Mouse (Mus musculus) common myeloid progenitor, adult 5-6 weeks (primary cell): ENCODE results near the gene Pon3. TPM values are rescaled to one million over a fixed set of nuclear protein-coding genes. Genes with fewer than 3 reads are reported as not detected.

ENCODE experiments used
- ATAC-seq: replicated peaks from 2 replicates; pipeline ENCODE4 v1.8.0; 2016; ENCODE audit warnings: low read depth, mild to moderate bottlenecking, moderate TSS enrichment, inconsistent platforms; ENCODE audit not compliant: poor library complexity, severe bottlenecking
- total RNA-seq: library from RNA; stranded (forward); fragments of 200-1000, 187-1606 nt; gene quantifications from 2 replicates; pipeline ENCODE4 v1.2.3, GENCODE M21; 2017

Gene Pon3
- total RNA-seq, 1 experiment from 2014 or later: 19.5 TPM

DNA sequence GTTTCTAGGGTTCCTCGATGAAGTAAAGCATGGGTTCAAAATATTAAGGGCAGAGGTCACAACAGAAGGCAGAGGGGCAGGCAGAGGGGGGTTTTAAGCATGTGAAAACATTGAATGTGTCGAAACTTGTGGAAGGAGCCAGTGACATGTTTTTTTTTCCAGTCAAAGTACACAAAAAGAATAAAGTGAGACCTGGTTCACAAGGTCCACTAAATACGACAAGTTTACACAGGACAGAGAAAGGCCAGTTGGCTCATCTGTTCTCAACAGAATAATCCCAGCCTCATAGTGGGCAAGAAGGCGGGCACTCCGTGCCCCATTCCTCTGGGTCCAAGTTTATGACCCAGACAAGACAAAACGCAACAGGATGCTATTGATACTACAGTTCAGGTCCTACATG, 67.1 kb downstream of the Pon3 start:
- no peak for ATAC-seq

DNA sequence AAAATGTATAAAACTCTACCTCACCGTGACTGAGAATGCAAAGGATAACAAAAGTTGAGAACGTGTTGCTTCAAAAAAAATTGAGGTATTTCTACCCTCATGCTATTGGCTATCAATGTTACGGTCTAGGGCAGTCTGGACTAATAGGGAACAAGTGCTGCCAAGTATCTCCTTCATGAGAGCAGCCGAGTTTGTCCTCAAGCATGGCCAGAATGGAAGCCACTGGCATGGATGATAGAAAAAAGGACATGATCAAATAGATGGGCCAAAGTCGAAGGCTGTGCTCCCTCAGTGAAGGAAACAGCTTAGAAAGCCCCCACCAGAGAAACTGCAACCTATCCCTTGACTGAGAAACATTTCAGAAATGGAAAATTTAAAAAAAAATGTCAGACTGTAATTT, 68.0 kb downstream of the Pon3 start:
- no peak for ATAC-seq

DNA sequence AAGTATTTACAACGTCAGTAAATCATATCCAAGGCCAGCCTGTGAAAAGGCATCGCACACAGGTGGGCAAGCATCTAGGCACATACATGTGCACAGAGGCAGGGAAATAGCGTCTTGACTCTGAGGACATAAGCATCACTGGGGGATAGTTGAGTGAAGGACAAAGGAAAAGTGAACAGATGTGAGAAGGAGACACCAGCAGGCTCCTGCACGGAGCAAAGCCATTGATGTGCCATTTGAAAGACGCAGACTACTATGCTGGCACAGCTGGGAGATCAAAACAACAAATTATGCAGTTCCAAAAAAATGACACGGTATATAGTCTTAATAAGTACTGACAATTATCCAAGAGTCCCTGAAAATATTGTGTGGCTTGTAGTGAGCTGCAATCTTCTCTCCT, 68.5 kb downstream of the Pon3 start:
- ATAC-seq: no peak

DNA sequence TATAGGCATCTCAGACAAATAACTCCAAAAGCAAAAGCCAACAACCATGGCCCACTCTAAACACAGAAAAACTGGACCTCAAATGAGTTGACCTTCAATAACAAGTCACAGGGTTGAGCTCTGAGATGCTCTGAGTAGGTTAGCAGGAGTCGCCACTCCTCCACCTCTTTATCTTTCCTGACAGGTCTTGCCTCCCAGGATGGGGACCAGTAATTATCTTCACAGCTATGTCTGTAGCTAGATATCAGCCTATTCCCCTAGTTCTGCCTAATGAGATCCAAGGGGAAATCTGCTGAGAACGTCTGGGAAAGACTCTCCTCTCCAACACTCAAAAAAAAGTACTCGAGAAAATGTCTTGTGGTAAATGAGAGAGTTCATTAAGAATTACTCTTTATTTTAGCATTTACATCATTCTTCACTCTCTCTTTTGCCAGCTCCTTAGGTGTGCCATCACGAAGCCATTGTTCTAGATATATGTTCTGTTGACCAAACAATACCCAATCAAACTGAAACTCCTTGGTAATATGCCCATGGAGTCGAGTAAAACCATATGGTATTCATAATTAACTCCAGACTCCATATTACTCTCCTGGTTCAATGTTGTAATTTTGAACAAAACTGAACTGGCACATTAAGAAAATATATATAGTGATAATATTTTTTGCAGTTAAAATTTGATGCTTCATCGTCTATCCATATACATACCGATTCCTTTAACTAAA, 69.7 kb downstream of the Pon3 start:
- no peak for ATAC-seq

DNA sequence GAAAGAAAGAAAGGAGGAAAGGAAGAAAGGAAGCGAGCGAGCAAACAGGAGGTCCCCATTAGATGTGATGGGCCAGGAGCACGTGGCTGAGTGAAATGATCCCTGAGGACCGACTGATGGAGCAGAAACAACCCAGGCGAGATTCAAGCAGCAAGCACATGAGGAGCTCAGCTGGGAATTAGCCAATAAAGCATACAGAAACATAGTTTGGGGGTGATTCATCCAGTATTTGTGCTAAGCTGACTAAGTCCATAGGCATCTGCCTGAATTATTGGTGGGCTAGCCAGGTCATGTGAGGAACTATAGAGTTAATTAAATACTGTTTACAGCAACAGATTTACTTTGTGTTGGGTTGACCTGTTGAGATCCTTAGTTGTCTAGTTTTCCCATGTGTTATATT, 75.4 kb downstream of the Pon3 start:
- no peak for ATAC-seq

DNA sequence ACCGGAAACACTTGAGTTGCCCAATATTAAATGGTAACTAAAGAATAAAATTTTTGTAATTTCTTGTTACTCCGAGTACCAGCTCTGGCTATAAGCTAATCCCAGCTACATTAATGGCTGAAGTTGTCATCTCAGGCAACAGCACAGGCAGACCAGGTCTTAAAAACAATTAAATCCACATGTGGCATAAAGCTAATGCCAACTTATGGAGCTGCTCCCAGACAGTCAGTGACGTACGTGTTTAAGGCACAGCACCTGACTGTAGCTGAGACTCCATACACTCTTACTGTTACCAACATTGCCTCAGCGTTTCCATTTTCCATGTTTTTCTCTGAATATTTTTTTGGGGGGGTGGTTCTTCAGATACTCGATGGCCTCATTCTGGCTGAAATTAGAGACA, 76.9 kb downstream of the Pon3 start:
- no peak for ATAC-seq

DNA sequence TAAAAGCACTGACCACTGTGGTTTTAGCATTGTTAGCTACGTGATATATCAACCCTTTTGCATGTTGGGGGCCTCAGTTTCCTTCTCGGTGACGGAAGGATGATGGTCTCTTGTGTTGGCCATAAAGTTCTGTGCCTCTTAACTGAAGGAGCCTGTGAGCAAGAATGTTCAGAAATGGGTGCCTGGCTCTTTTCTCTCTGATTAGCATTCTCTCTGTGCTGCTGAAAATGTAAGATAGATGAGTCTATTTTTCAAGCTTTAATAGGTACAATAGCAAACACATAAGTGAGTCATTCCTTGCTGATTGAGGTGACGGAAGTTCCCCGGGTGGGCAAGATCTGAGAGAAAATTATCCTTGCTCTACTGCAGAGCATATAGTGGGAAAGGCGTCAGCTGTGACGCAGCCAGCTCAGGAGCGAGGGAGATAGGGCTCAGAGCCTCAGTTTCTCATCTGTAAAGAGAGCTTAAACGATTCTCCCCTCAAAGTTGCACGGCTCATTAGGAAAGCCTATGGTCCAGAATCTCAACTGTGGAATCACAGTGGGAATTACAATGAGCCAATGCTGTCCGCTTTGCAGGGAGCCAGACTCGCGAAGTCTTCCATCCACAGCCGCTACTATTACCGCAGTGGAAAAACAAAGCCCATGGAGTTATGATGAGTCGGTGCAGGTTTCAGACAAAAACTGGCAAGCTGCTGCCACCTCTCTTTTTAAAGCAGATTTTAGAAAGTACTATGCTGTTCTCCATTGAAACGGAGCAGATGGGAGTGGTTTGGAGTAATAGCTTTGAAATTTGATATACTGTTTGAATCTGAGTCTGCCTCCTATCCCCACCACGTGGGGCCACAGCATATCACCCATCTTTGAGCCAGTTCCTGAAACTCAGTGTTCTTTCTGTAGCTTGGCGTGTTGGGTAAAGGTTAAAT, 77.9 kb downstream of the Pon3 start:
- no peak for ATAC-seq

DNA sequence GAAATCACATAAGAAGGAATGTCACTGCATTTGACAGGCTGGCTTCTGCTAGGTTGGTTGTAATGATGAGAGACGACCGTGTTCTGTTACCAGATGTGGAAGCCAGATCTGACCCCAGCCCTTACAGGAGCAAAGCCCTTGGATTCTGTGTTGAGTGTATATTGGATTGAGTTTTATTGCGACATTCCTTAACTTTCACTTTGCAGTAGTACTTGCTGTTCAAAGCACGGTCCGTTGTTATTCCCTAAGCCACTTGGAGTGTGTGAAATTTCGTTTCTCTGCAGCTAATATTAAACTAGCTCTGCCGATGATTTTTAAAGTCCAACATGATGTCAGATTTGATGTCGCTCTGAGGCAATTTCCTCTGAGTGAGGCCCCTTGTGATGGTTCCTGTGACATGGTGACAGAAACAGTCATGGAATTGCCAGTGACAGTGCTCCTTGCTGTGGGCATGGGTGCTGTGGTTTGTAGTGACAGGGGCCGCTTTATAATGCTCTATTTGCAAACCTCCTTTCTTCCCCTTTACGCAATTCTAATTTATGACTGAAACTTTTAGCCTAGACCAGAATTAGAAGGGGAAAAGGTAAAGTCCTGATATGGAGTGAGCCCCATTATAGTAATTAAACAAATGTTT, 81.8 kb downstream of the Pon3 start:
- peak; percentile 87 for ATAC-seq

DNA sequence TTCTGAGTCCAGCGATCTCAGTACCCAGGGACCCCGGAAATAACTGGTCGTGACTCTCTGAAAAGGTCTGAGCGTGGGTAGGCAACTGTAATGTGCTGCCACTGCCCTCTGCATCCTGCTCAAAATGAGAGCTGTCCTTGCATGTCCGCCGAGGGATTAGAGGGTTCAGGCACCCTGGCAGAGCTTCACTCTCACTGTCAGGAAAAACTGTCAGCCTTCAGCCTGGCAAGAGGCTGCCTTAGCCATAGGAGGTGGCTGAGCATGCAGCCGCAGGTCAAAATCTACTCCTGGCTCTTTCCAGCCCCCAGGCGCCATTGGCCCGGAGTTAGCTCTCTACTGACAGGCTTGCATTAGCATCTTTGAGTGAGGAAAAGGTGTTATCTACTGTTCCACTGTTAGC, 83.5 kb downstream of the Pon3 start:
- no peak for ATAC-seq

DNA sequence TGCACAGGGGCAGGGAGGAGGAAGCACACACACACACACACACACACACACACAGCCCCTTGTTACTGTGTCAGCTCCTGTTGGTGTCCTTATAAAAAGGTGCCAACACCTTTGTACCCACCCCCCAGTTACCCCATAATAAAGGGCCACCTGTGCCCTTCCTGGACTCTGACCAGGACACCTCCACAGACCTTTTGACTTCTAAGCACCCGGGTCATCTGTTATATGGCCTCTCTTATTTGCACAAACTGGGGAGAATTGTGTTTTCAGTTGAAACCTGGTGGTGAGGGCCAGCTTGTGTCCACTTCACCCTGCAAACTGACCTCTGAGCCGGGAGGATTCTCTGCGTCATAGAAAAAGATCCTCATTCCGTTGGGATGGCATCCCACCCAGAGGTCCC, 84.7 kb downstream of the Pon3 start:
- no peak for ATAC-seq

Other genes with a start within 250 kb of the Pon3 start
- not detected in 2 replicates for gene Pon1, start 62.3 kb downstream of the Pon3 start, total RNA-seq
- 27.9 and 33.5 TPM in 2 replicates for gene Pon2, start 42.2 kb upstream of the Pon3 start, total RNA-seq
- not detected in 2 replicates for gene Asb4, start 127.1 kb upstream of the Pon3 start, total RNA-seq
- not detected in 2 replicates for gene Pdk4, start 240.0 kb upstream of the Pon3 start, total RNA-seq